Mouse (Mus musculus) thymus, postnatal 10 days (tissue): ENCODE results near the gene Nostrin.

Source experiments
- DNase-seq, 2 experiments: peaks; one replicate each; pipeline ENCODE4 v3.0.0; 2021; ENCODE audit warnings: low spot score in 2 of 2

Nostrin gene

GRCm38 (mm10) chr2:69193555-69193954, 58.0 kb downstream of the Nostrin start:
- DNase-seq = no peak

DNA sequence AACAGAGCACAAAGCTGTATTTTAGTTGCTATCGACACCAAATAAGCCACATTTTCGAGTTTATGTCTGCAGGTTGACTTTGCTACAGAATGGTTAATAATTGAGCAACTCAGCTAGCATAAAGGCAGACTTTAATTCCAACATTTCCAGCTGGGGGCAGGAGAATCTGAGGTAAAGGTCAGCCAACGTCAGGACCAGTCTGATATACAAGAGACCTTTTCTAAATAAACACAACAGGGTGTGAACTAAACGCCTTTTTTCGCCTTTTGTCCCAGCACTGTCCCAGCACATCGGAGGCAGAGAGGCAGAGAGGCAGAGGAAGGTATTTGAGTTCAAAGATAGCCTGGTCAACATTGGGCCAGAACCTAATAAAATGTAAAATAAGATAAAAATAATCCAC, 69.6 kb downstream of the Nostrin start:
- no peak for DNase-seq

- peak; percentile 89 to 91 for DNase-seq
Observed at GRCm38 (mm10) chr2:69205791-69206351, 70.3 kb downstream of the Nostrin start, which contains the start of gene Spc25. Spc25 (minus strand) TSS chr2:69206194.

DNA sequence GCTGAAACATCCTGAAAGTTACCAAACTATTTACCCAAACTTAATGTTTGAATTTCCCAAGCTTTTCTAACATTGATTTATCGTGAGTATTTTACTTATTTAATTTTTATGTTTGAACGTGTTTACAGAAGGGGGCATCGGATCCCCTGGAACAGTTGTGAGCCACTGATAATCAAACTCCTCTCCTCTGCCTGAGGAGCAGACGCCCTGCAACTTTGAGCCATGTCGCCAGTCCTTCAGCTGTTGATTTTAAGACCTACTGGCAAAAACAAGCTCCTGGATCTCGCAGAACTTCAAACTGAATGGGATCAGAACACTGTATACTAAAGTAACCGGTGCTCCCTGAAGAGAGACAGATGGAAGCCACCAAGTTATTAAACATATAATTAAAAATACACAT, 70.9 kb downstream of the Nostrin start:
- no peak for DNase-seq

DNA sequence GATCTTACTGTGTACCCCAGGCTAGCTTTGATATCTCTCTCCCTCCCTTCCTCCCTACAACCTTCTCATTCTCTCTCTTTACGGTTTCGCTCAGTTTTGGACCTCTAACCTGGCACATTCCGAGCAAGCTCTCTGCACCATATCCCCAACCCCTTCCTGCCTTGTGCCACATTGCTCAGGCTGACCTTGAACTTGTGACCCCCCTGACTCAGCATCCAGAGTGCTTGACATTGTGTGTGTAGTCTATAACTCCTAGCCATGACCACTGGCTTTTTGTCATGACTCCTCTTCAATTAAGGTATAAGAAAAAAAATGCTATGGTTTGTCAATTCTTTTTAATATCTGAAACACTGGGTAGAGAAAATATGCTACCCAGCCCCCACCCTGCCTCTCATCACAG, 74.1 kb downstream of the Nostrin start:
- DNase-seq = no peak

- no peak for DNase-seq
Observed at GRCm38 (mm10) chr2:69210773-69211172, 75.2 kb downstream of the Nostrin start, which contains the start of gene G6pc2. G6pc2 (plus strand) TSS chr2:69211073.

DNA sequence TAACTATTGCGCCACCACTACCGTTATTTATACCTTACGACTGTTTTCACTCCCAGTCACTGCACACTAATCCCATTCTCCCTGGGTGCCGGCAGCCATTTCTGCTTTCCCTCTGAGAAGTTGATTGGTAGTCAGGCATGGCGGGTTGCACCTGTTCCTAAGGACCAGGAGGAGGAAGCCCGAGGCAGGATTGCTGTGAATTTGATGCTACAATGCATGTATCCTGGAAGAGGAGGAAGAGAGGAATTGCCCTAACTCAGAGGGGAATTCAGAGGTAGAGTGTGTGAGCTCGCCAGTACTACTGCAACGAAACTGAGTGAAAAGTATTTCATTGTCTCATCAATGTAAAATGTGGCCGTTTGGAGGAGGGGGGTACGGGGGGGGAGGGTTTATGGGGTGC, 77.1 kb downstream of the Nostrin start:
- no peak for DNase-seq

GRCm38 (mm10) chr2:69215242-69215641, 79.6 kb downstream of the Nostrin start:
- no peak for DNase-seq

- no peak for DNase-seq
Observed at GRCm38 (mm10) chr2:69221868-69222416, 86.3 kb downstream of the Nostrin start.

- DNase-seq = no peak
Observed at GRCm38 (mm10) chr2:69222815-69223214, 87.2 kb downstream of the Nostrin start.

DNA sequence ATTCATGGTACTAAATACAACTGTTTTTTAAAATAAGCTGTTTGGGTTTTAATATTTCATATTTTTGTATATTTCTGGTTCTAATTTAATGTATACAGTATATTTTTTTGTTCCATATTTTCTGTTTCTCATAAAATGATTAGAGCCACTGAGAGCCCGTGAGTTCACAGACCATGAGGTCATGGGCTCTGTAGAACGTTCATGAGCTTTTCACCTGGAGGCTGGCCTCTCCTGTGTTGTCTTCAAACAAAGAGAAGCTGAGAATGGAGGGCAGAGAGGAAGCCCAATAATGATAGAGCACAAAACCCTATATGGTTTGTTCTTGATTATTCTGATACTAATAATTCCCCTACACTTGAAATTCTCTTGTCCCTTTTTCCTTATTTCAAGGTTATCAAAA, 89.1 kb downstream of the Nostrin start:
- no peak for DNase-seq

DNA sequence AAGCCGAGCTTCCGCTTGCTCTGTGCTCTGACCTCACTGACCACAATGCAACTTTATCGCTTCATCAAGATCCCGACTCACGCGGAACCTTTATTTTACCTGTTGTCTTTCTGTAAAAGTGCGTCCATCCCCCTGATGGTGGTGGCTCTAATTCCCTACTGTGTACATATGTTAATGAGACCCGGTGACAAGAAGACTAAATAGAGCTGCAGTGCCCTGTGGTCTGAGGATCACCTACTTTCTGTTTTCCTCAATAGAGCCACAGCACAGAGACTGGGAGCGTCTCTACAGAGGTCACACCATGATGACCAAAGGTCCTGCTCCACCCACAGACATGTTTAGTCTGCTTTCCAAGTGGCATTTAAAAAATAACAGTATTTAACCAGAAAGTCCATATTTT, 91.3 kb downstream of the Nostrin start:
- no peak for DNase-seq

- no peak for DNase-seq
Observed at GRCm38 (mm10) chr2:69228635-69229034, 93.0 kb downstream of the Nostrin start.

DNA sequence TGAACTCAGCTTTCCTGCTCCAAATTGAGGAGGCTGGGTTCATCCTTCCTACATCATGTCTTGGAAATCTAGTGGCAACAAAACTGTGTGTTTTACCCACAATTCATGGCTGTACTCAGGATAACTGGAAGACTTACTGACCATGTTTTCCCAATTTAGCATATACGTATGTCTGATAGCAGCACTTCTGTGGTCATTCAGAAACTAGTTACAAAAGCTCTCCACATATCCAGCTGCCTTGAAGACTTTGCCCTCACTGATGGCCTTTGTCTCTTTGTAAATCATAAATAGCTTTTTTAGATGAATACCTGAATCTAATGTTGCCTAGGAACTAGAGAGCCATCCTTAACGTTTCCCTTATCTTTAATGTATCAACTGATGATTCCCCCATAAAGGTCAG, 94.5 kb downstream of the Nostrin start:
- no peak for DNase-seq

- DNase-seq = no peak
Observed at GRCm38 (mm10) chr2:69232101-69232500, 96.5 kb downstream of the Nostrin start.

GRCm38 (mm10) chr2:69234976-69235678, 99.5 kb downstream of the Nostrin start:
- DNase-seq = no peak
